Mouse (Mus musculus) cerebellum, adult 18-20 months (tissue): ENCODE measurements at regions not wholly inside any gene's neighbourhood (a gene's known extent, or its start where the extent isn't known, plus 50 kb on each side); places are given as distances from the start of the nearest gene placed in this dataset.

ENCODE experiments used
- DNase-seq, 2 experiments: peaks; one replicate each; pipeline ENCODE4 v3.0.0; 2021

- no peak for DNase-seq
Observed at GRCm38 (mm10) chr10:111558675-111559340, 52.7 kb downstream of the Phlda1 start.

- DNase-seq = no peak
Observed at GRCm38 (mm10) chr10:111559341-111560246, 53.5 kb downstream of the Phlda1 start.

- DNase-seq = no peak
Observed at GRCm38 (mm10) chr10:111562628-111563027, 56.5 kb downstream of the Phlda1 start.

GRCm38 (mm10) chr10:111566873-111567381 is 60.8 kb downstream of the Phlda1 start:
- DNase-seq = peak; percentile 70 to 77

- no peak for DNase-seq
Observed at GRCm38 (mm10) chr10:111570501-111571258, 64.6 kb downstream of the Phlda1 start.

GRCm38 (mm10) chr10:111574231-111574630 is 68.1 kb downstream of the Phlda1 start:
- no peak for DNase-seq

- no peak for DNase-seq
Observed at GRCm38 (mm10) chr10:111574812-111575211, 68.7 kb downstream of the Phlda1 start.

GRCm38 (mm10) chr10:111575256-111575655 is 69.2 kb downstream of the Phlda1 start:
- no peak for DNase-seq

GRCm38 (mm10) chr10:111575926-111576325 is 69.8 kb downstream of the Phlda1 start:
- DNase-seq = no peak

GRCm38 (mm10) chr10:111576395-111577069 is 70.4 kb downstream of the Phlda1 start:
- DNase-seq = no peak

GRCm38 (mm10) chr10:111578536-111578935 is 72.5 kb downstream of the Phlda1 start:
- DNase-seq = no peak

GRCm38 (mm10) chr10:111579481-111579880 is 73.4 kb downstream of the Phlda1 start:
- DNase-seq = no peak

- DNase-seq = no peak
Observed at GRCm38 (mm10) chr10:111580401-111581100, 74.5 kb downstream of the Phlda1 start.

- DNase-seq = no peak
Observed at GRCm38 (mm10) chr10:111581847-111582246, 75.8 kb downstream of the Phlda1 start.

GRCm38 (mm10) chr10:111582321-111583123 is 76.4 kb downstream of the Phlda1 start:
- no peak for DNase-seq

GRCm38 (mm10) chr10:111583124-111583743 is 77.1 kb downstream of the Phlda1 start:
- no peak for DNase-seq

GRCm38 (mm10) chr10:111583744-111584152 is 77.7 kb downstream of the Phlda1 start:
- no peak for DNase-seq

- no peak for DNase-seq
Observed at GRCm38 (mm10) chr10:111587891-111588611, 82.0 kb downstream of the Phlda1 start.

- no peak for DNase-seq
Observed at GRCm38 (mm10) chr10:111589186-111589585, 83.1 kb downstream of the Phlda1 start.
